Mouse (Mus musculus) lung, postnatal 0 days (tissue): ENCODE results near the gene Tmem191c.

Source experiments
- CTCF ChIP-seq: IDR thresholded peaks from 2 replicates; pipeline ENCODE4 v1.5.1; 2016; ENCODE audit warnings: antibody characterized with exemption, mild to moderate bottlenecking
- EP300 ChIP-seq: IDR thresholded peaks from 2 replicates; pipeline ENCODE4 v1.6.1; 2016; ENCODE audit warnings: antibody characterized with exemption, mild to moderate bottlenecking, control low read depth

DNA sequence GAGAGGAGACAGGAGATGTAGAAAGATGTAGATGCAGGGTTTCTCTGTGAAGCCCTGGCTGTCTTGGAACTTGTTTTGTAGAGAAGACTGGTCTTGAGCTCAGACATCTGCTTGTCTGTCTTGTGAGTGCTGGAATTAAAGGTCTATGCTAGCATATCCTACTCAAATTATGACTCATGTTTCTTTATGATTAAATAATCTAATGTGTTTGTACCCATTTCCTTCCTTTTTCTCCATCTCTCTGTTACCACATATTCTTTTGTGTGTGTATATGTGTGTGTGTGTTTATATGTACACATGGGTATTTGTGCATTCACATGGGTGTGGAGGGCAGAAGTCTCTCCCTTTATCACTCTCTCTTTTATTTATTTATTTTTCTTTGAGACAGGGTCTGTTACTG, 49.4 kb upstream of the Tmem191c start:
- TF ChIP-seq EP300 (no peak), CTCF (no peak)
